Mouse (Mus musculus): ENCODE measurements around the gene Tubg1. TPM values are rescaled to one million over a fixed set of nuclear protein-coding genes. Genes with fewer than 3 reads are reported as not detected.

Gene Tubg1
- polyA plus RNA-seq, 1 experiment, result 87.5 TPM

- Histone ChIP-seq H3K36me3 (ENCODE audit: control insufficient read depth, insufficient read depth) (no peaks in the 10 kb centered on the region), H3K79me2 (ENCODE audit: control insufficient read depth, insufficient read depth) (no peaks in the 10 kb centered on the region), H3K4me2 (ENCODE audit: low read depth) (no peak overlapping the region), H3K27me3 (ENCODE audit: control insufficient read depth, insufficient read depth, insufficient read length) (no peaks in the 10 kb centered on the region), H3ac (ENCODE audit: control insufficient read depth, insufficient read length) (no peak overlapping the region), H3K4me3 (no peak overlapping the region)
- TF ChIP-seq E2F4 (IDR thresholded peaks at IDR 0.05; ENCODE audit: insufficient read depth) (no peak), SRF (IDR thresholded peaks at IDR 0.05; ENCODE audit: control insufficient read depth, insufficient read length, low read depth) (no peak), MYOG (IDR thresholded peaks at IDR 0.05; ENCODE audit: control insufficient read depth in 1 of 3, insufficient read depth in 1 of 3, insufficient read length in 2 of 3, low read depth in 2 of 3) (no peak), REST (IDR thresholded peaks at IDR 0.05; ENCODE audit: insufficient read depth, insufficient read length) (no peak), MAX (IDR thresholded peaks at IDR 0.05; ENCODE audit: low read depth) (no peak), CEBPB (IDR thresholded peaks at IDR 0.05; ENCODE audit: insufficient read depth, poor library complexity, severe bottlenecking) (no peak), TCF12 (IDR thresholded peaks at IDR 0.05; ENCODE audit: insufficient read depth, poor library complexity, severe bottlenecking) (no peak), POLR2A (IDR thresholded peaks at IDR 0.05; ENCODE audit: insufficient read length, low read depth) (no peak), MYOD1 (IDR thresholded peaks at IDR 0.05; ENCODE audit: control insufficient read depth in 1 of 3, insufficient read length in 2 of 3, low read depth in 2 of 3) (no peak), POLR2AphosphoS2 (IDR thresholded peaks at IDR 0.05; ENCODE audit: insufficient read length, low read depth) (no peak), TCF3 (IDR thresholded peaks at IDR 0.05; ENCODE audit: insufficient read length, low read depth) (no peak), USF1 (IDR thresholded peaks at IDR 0.05; ENCODE audit: low read depth) (no peak)
Measured at GRCm38 (mm10) chr11:101148751-101149150, 29.0 kb downstream of the Tubg1 start.

- H3K79me2 ChIP-seq (ENCODE audit: control insufficient read depth, insufficient read depth), result no peaks in the 10 kb centered on the region
- no peak overlapping the region for H3K4me2 ChIP-seq (ENCODE audit: low read depth)
- H3ac ChIP-seq (ENCODE audit: control insufficient read depth, insufficient read length), result no peak overlapping the region
- no peaks in the 10 kb centered on the region for H3K36me3 ChIP-seq (ENCODE audit: control insufficient read depth, insufficient read depth)
- TF ChIP-seq E2F4 (IDR thresholded peaks at IDR 0.05; ENCODE audit: insufficient read depth), result no peak
- TF ChIP-seq SRF (IDR thresholded peaks at IDR 0.05; ENCODE audit: control insufficient read depth, insufficient read length, low read depth), result no peak
- no peak for TF ChIP-seq POLR2AphosphoS2 (IDR thresholded peaks at IDR 0.05; ENCODE audit: insufficient read length, low read depth)
- TF ChIP-seq MYOD1 (IDR thresholded peaks at IDR 0.05; ENCODE audit: control insufficient read depth in 1 of 3, insufficient read length in 2 of 3, low read depth in 2 of 3), result no peak
- no peak for TF ChIP-seq MAX (IDR thresholded peaks at IDR 0.05; ENCODE audit: low read depth)
- no peak for TF ChIP-seq POLR2A (IDR thresholded peaks at IDR 0.05; ENCODE audit: insufficient read length, low read depth)
- TF ChIP-seq REST (IDR thresholded peaks at IDR 0.05; ENCODE audit: insufficient read depth, insufficient read length), result no peak
- no peak for TF ChIP-seq USF1 (IDR thresholded peaks at IDR 0.05; ENCODE audit: low read depth)
- TF ChIP-seq MYOG (IDR thresholded peaks at IDR 0.05; ENCODE audit: control insufficient read depth in 1 of 3, insufficient read depth in 1 of 3, insufficient read length in 2 of 3, low read depth in 2 of 3), result no peak
- no peak for TF ChIP-seq CEBPB (IDR thresholded peaks at IDR 0.05; ENCODE audit: insufficient read depth, poor library complexity, severe bottlenecking)
- no peak for TF ChIP-seq TCF3 (IDR thresholded peaks at IDR 0.05; ENCODE audit: insufficient read length, low read depth)
- no peak for TF ChIP-seq TCF12 (IDR thresholded peaks at IDR 0.05; ENCODE audit: insufficient read depth, poor library complexity, severe bottlenecking)
- H3K4me3 ChIP-seq, result no peak overlapping the region
- no peaks in the 10 kb centered on the region for H3K27me3 ChIP-seq (ENCODE audit: control insufficient read depth, insufficient read depth, insufficient read length)
Measured at GRCm38 (mm10) chr11:101149178-101150105, 29.7 kb downstream of the Tubg1 start.

DNA sequence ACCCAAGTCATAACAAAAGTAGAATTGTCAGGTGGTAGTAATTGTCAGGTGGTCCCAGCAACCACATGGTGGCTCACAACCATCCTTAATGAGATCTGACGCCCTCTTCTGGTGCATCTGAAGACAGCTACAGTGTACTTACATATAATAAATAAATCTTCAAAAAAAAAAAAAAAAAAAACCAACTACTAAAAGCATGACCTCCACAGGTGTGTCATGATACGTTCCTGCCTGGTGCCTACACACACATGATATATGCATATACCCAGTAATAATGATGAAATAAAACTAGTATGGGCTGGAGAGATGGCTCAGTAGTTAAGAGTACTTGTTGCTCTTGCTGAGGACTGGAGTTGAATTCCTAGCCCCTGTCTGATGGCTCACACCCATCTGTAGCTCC is 31.3 kb downstream of the Tubg1 start:
- H3K4me2 ChIP-seq (ENCODE audit: low read depth), result no peak overlapping the region
- no peak overlapping the region for H3ac ChIP-seq (ENCODE audit: control insufficient read depth, insufficient read length)
- TF ChIP-seq REST (IDR thresholded peaks at IDR 0.05; ENCODE audit: insufficient read depth, insufficient read length), result no peak
- TF ChIP-seq MYOD1 (IDR thresholded peaks at IDR 0.05; ENCODE audit: control insufficient read depth in 1 of 3, insufficient read length in 2 of 3, low read depth in 2 of 3), result no peak
- TF ChIP-seq USF1 (IDR thresholded peaks at IDR 0.05; ENCODE audit: low read depth), result no peak
- TF ChIP-seq POLR2A (IDR thresholded peaks at IDR 0.05; ENCODE audit: insufficient read length, low read depth), result no peak
- no peak for TF ChIP-seq MAX (IDR thresholded peaks at IDR 0.05; ENCODE audit: low read depth)
- TF ChIP-seq POLR2AphosphoS2 (IDR thresholded peaks at IDR 0.05; ENCODE audit: insufficient read length, low read depth), result no peak
- TF ChIP-seq TCF3 (IDR thresholded peaks at IDR 0.05; ENCODE audit: insufficient read length, low read depth), result no peak
- no peak for TF ChIP-seq CEBPB (IDR thresholded peaks at IDR 0.05; ENCODE audit: insufficient read depth, poor library complexity, severe bottlenecking)
- no peak for TF ChIP-seq SRF (IDR thresholded peaks at IDR 0.05; ENCODE audit: control insufficient read depth, insufficient read length, low read depth)
- TF ChIP-seq TCF12 (IDR thresholded peaks at IDR 0.05; ENCODE audit: insufficient read depth, poor library complexity, severe bottlenecking), result no peak
- no peak for TF ChIP-seq MYOG (IDR thresholded peaks at IDR 0.05; ENCODE audit: control insufficient read depth in 1 of 3, insufficient read depth in 1 of 3, insufficient read length in 2 of 3, low read depth in 2 of 3)
- H3K79me2 ChIP-seq (ENCODE audit: control insufficient read depth, insufficient read depth), result no peaks in the 10 kb centered on the region
- H3K27me3 ChIP-seq (ENCODE audit: control insufficient read depth, insufficient read depth, insufficient read length), result no peaks in the 10 kb centered on the region
- no peaks in the 10 kb centered on the region for H3K36me3 ChIP-seq (ENCODE audit: control insufficient read depth, insufficient read depth)
- no peak overlapping the region for H3K4me3 ChIP-seq

- TF ChIP-seq POLR2A (IDR thresholded peaks at IDR 0.05; ENCODE audit: insufficient read length, low read depth) (no peak), USF1 (IDR thresholded peaks at IDR 0.05; ENCODE audit: low read depth) (no peak), TCF12 (IDR thresholded peaks at IDR 0.05; ENCODE audit: insufficient read depth, poor library complexity, severe bottlenecking) (no peak), E2F4 (IDR thresholded peaks at IDR 0.05; ENCODE audit: insufficient read depth) (no peak), TCF3 (IDR thresholded peaks at IDR 0.05; ENCODE audit: insufficient read length, low read depth) (no peak), CEBPB (IDR thresholded peaks at IDR 0.05; ENCODE audit: insufficient read depth, poor library complexity, severe bottlenecking) (no peak), POLR2AphosphoS2 (IDR thresholded peaks at IDR 0.05; ENCODE audit: insufficient read length, low read depth) (no peak), REST (IDR thresholded peaks at IDR 0.05; ENCODE audit: insufficient read depth, insufficient read length) (no peak), MYOG (IDR thresholded peaks at IDR 0.05; ENCODE audit: control insufficient read depth in 1 of 3, insufficient read depth in 1 of 3, insufficient read length in 2 of 3, low read depth in 2 of 3) (no peak), SRF (IDR thresholded peaks at IDR 0.05; ENCODE audit: control insufficient read depth, insufficient read length, low read depth) (no peak), MYOD1 (IDR thresholded peaks at IDR 0.05; ENCODE audit: control insufficient read depth in 1 of 3, insufficient read length in 2 of 3, low read depth in 2 of 3) (no peak), MAX (IDR thresholded peaks at IDR 0.05; ENCODE audit: low read depth) (no peak)
- Histone ChIP-seq H3K4me2 (ENCODE audit: low read depth) (no peak overlapping the region), H3K4me3 (no peak overlapping the region), H3ac (ENCODE audit: control insufficient read depth, insufficient read length) (no peak overlapping the region), H3K27me3 (ENCODE audit: control insufficient read depth, insufficient read depth, insufficient read length) (no peaks in the 10 kb centered on the region), H3K79me2 (ENCODE audit: control insufficient read depth, insufficient read depth) (no peaks in the 10 kb centered on the region), H3K36me3 (ENCODE audit: control insufficient read depth, insufficient read depth) (no peaks in the 10 kb centered on the region)
Measured at GRCm38 (mm10) chr11:101152825-101153224, 33.1 kb downstream of the Tubg1 start.
